8 mouse cellular contexts compared by ENCODE assay signal in genomic region chr4:111645831-111646166, GRCm38 (mm10).
DNase-seq lines count a peak whose midpoint lies in the region; ATAC-seq lines count a peak whose summit lies in the region.

No protein-coding gene starts in this region.

- H3K9me3 ChIP-seq in forebrain, embryonic 12.5 days = no peaks in the 10 kb centered on the region
- no peaks in the 10 kb centered on the region for H3K9me3 ChIP-seq in forebrain, embryonic 11.5 days (ENCODE audit: control insufficient read depth, low read length)
- no peaks in the 10 kb centered on the region for H3K9me3 ChIP-seq in hindbrain, embryonic 14.5 days (ENCODE audit: control insufficient read depth, low read length)
- no peaks in the 10 kb centered on the region for H3K9me3 ChIP-seq in midbrain, embryonic 14.5 days (ENCODE audit: control insufficient read depth, low read length)

- no peaks in the 10 kb centered on the region for H3K4me1 ChIP-seq in forebrain, embryonic 12.5 days
- H3K4me1 ChIP-seq in forebrain, embryonic 11.5 days (replicated peaks; ENCODE audit: control insufficient read depth, insufficient read depth, low read length) = no peaks in the 10 kb centered on the region
- no peaks in the 10 kb centered on the region; the same call in 1 of the 2 replicates for H3K4me1 ChIP-seq in hindbrain, embryonic 14.5 days (replicated peaks; ENCODE audit: control insufficient read depth, insufficient read depth, low read length)
- H3K4me1 ChIP-seq in midbrain, embryonic 14.5 days (ENCODE audit: control insufficient read depth, insufficient read depth, low read length) = no peaks in the 10 kb centered on the region

- no peak overlapping the region for H3K9ac ChIP-seq in forebrain, embryonic 12.5 days
- H3K9ac ChIP-seq in forebrain, embryonic 11.5 days (ENCODE audit: low read length) = no peak overlapping the region
- no peak overlapping the region for H3K9ac ChIP-seq in hindbrain, embryonic 14.5 days
- H3K9ac ChIP-seq in midbrain, embryonic 14.5 days (replicated peaks; ENCODE audit: low read length) = no peak overlapping the region

- no peak for DNase-seq in forebrain, embryonic 11.5 days (ENCODE audit: low spot score)
- DNase-seq in right cerebral cortex, adult 18-20 months = peak; percentile 37
- no peak for DNase-seq in right cerebral cortex, postnatal 14 days
- peak; percentile 76 for DNase-seq in hindbrain, embryonic 14.5 days (ENCODE audit: low spot score)
- DNase-seq in midbrain, embryonic 14.5 days = peak; percentile 81
- DNase-seq in thymus, postnatal 10 days (ENCODE audit: low spot score in 2 of 2) = no peak

- no peak overlapping the region for H3K4me3 ChIP-seq in forebrain, embryonic 12.5 days (replicated peaks)
- no peak overlapping the region for H3K4me3 ChIP-seq in forebrain, embryonic 11.5 days (ENCODE audit: low read depth, low read length)
- no peak overlapping the region for H3K4me3 ChIP-seq in hindbrain, embryonic 14.5 days (replicated peaks; ENCODE audit: low read length)
- no peak overlapping the region for H3K4me3 ChIP-seq in midbrain, embryonic 14.5 days (replicated peaks; ENCODE audit: low read depth, low read length)

- no peak overlapping the region for H3K27ac ChIP-seq in forebrain, embryonic 12.5 days
- H3K27ac ChIP-seq in forebrain, embryonic 11.5 days (ENCODE audit: low read depth, low read length) = no peak overlapping the region
- no peak overlapping the region for H3K27ac ChIP-seq in hindbrain, embryonic 14.5 days
- no peak overlapping the region for H3K27ac ChIP-seq in midbrain, embryonic 14.5 days (replicated peaks; ENCODE audit: low read depth, low read length)

- no peaks in the 10 kb centered on the region for H3K36me3 ChIP-seq in forebrain, embryonic 12.5 days (replicated peaks)
- no peaks in the 10 kb centered on the region for H3K36me3 ChIP-seq in forebrain, embryonic 11.5 days (ENCODE audit: control insufficient read depth, insufficient read depth, low read length)
- no peaks in the 10 kb centered on the region for H3K36me3 ChIP-seq in hindbrain, embryonic 14.5 days (replicated peaks; ENCODE audit: control insufficient read depth, insufficient read depth)
- H3K36me3 ChIP-seq in midbrain, embryonic 14.5 days (ENCODE audit: control insufficient read depth, insufficient read depth, low read length) = no peaks in the 10 kb centered on the region

- peak; percentile 49; the same call in 1 of the 2 replicates for ATAC-seq in forebrain, embryonic 12.5 days (ENCODE audit: low FRiP score)
- no peak; the same call in 1 of the 2 replicates for ATAC-seq in forebrain, embryonic 11.5 days (replicated peaks; ENCODE audit: low FRiP score)
- ATAC-seq in hindbrain, embryonic 14.5 days (ENCODE audit: low FRiP score) = peak; percentile 75
- ATAC-seq in midbrain, embryonic 14.5 days (ENCODE audit: low FRiP score, low TSS enrichment) = peak; percentile 64; the same call in 1 of the 2 replicates
- no peak for ATAC-seq in megakaryocyte-erythroid progenitor cell, adult 5-6 weeks (replicated peaks; ENCODE audit: low FRiP score, low TSS enrichment, poor library complexity, severe bottlenecking)

- H3K4me2 ChIP-seq in forebrain, embryonic 12.5 days = no peak overlapping the region
- H3K4me2 ChIP-seq in forebrain, embryonic 11.5 days (ENCODE audit: low read depth, low read length, severe bottlenecking) = no peak overlapping the region
- no peak overlapping the region for H3K4me2 ChIP-seq in hindbrain, embryonic 14.5 days (replicated peaks)
- H3K4me2 ChIP-seq in midbrain, embryonic 14.5 days (ENCODE audit: low read length) = no peak overlapping the region

- H3K27me3 ChIP-seq in forebrain, embryonic 12.5 days = no peaks in the 10 kb centered on the region
- no peaks in the 10 kb centered on the region for H3K27me3 ChIP-seq in forebrain, embryonic 11.5 days (ENCODE audit: control insufficient read depth, insufficient read depth, low read length)
- no peaks in the 10 kb centered on the region for H3K27me3 ChIP-seq in hindbrain, embryonic 14.5 days (ENCODE audit: control insufficient read depth, insufficient read depth, low read length)
- no peaks in the 10 kb centered on the region for H3K27me3 ChIP-seq in midbrain, embryonic 14.5 days (ENCODE audit: control insufficient read depth, insufficient read depth, low read length)

- 76% methylated on average over 1 of the region's 1 CpGs for WGBS in forebrain, embryonic 12.5 days
- WGBS in forebrain, embryonic 11.5 days = 52% methylated on average over 1 of the region's 1 CpGs
- WGBS in hindbrain, embryonic 14.5 days = 71% methylated on average over 1 of the region's 1 CpGs
- WGBS in midbrain, embryonic 14.5 days = 62% methylated on average over 1 of the region's 1 CpGs

Comparison
In these comparisons a context has a peak if more than half of its experiments do, and no peak if none do; other contexts are left out.
1. ATAC-seq: peak in forebrain, embryonic 12.5 days (single experiment), hindbrain, embryonic 14.5 days (single experiment) and midbrain, embryonic 14.5 days (single experiment); none in forebrain, embryonic 11.5 days (single experiment) and megakaryocyte-erythroid progenitor cell, adult 5-6 weeks (single experiment).
2. DNase-seq: peak in right cerebral cortex, adult 18-20 months (single experiment), hindbrain, embryonic 14.5 days (single experiment) and midbrain, embryonic 14.5 days (single experiment); none in forebrain, embryonic 11.5 days (single experiment), right cerebral cortex, postnatal 14 days (single experiment) and thymus, postnatal 10 days (0 of 2).